Comparison of ENCODE assay signal across 9 mouse cellular contexts in the genomic region with DNA sequence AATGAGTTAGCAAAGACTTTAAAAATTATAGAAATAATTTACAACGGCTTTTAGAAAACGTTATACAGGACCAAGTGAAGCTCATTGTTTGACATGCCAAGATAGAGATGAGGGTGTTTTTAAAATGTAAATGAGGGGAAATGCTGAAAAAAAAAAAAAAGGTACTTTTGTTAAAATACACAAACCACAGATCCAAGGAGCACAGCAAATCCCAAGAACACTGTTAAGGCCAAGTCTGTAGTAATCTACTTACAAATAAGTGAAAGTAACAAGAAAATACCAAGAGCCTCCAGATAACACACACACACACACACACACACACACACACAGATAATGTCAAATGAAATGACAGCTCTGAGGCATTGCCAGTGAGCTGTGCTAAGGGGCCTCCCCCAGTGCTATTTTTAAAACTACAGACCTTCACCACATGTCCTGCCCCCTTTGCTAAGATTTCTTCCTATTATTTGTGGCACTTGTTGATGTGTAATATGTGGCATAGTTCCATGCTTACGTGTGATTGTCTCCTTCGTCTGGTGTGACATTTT. TPM values are rescaled to one million over a fixed set of nuclear protein-coding genes. Genes with fewer than 3 reads are reported as not detected.
A peak's percentile ranks its signal among the peaks of the same experiment; 100 is the strongest.
DNase-seq lines count a peak whose midpoint lies in the region; ATAC-seq lines count a peak whose summit lies in the region.
"Had no signal": no experiment of that assay in that cellular context is flagged by ENCODE, and none has a peak within 500 bp of the region (broad histone marks: within the 10 kb centered on the region; RNA-seq: fewer than 3 reads in every experiment).

No protein-coding gene starts in this region.

- H3K9me3 ChIP-seq in hindbrain, embryonic 12.5 days (replicated peaks), result no peaks in the 10 kb centered on the region
- H3K9me3 ChIP-seq in hindbrain, embryonic 11.5 days (ENCODE audit: control insufficient read depth, low read length), result no peaks in the 10 kb centered on the region
- no peaks in the 10 kb centered on the region for H3K9me3 ChIP-seq in midbrain, embryonic 14.5 days (ENCODE audit: control insufficient read depth, low read length)
- no peaks in the 10 kb centered on the region for H3K9me3 ChIP-seq in midbrain, embryonic 11.5 days (ENCODE audit: control insufficient read depth, low read length)
- no peaks in the 10 kb centered on the region for H3K9me3 ChIP-seq in heart, embryonic 15.5 days (replicated peaks)

- no peak overlapping the region for H3K4me2 ChIP-seq in hindbrain, embryonic 12.5 days (replicated peaks)
- H3K4me2 ChIP-seq in hindbrain, embryonic 11.5 days (replicated peaks; ENCODE audit: low read depth, low read length), result no peak overlapping the region
- H3K4me2 ChIP-seq in midbrain, embryonic 14.5 days (ENCODE audit: low read length), result no peak overlapping the region
- no peak overlapping the region for H3K4me2 ChIP-seq in midbrain, embryonic 11.5 days
- peak overlapping the region; percentile 3; the same call in 1 of the 2 replicates for H3K4me2 ChIP-seq in heart, embryonic 15.5 days

- no peak overlapping the region for H3K9ac ChIP-seq in hindbrain, embryonic 12.5 days
- no peak overlapping the region for H3K9ac ChIP-seq in hindbrain, embryonic 11.5 days (ENCODE audit: low read depth, low read length)
- H3K9ac ChIP-seq in midbrain, embryonic 14.5 days (replicated peaks; ENCODE audit: low read length), result no peak overlapping the region
- no peak overlapping the region for H3K9ac ChIP-seq in midbrain, embryonic 11.5 days (ENCODE audit: low read length)
- no peak overlapping the region for H3K9ac ChIP-seq in heart, embryonic 15.5 days

- H3K4me3 ChIP-seq in hindbrain, embryonic 12.5 days, result no peak overlapping the region
- H3K4me3 ChIP-seq in hindbrain, embryonic 11.5 days (ENCODE audit: low read depth, low read length), result no peak overlapping the region
- H3K4me3 ChIP-seq in midbrain, embryonic 14.5 days (replicated peaks; ENCODE audit: low read depth, low read length), result no peak overlapping the region
- H3K4me3 ChIP-seq in midbrain, embryonic 11.5 days (ENCODE audit: low read depth, low read length), result no peak overlapping the region
- H3K4me3 ChIP-seq in heart, embryonic 15.5 days, result no peak overlapping the region

- peaks cover 13% of the 10 kb centered on the region; the same call in 1 of the 2 replicates for H3K4me1 ChIP-seq in hindbrain, embryonic 12.5 days
- H3K4me1 ChIP-seq in hindbrain, embryonic 11.5 days (replicated peaks; ENCODE audit: control insufficient read depth, insufficient read depth, low read length), result no peaks in the 10 kb centered on the region
- peaks cover 10% of the 10 kb centered on the region for H3K4me1 ChIP-seq in midbrain, embryonic 14.5 days (ENCODE audit: control insufficient read depth, insufficient read depth, low read length)
- no peaks in the 10 kb centered on the region for H3K4me1 ChIP-seq in midbrain, embryonic 11.5 days (ENCODE audit: control insufficient read depth, insufficient read depth, low read length)
- H3K4me1 ChIP-seq in heart, embryonic 15.5 days (replicated peaks), result peaks cover 25% of the 10 kb centered on the region

- no peak for DNase-seq in hindbrain, embryonic 11.5 days (ENCODE audit: low spot score)
- DNase-seq in midbrain, embryonic 14.5 days, result no peak
- DNase-seq in midbrain, embryonic 11.5 days (ENCODE audit: low spot score, missing footprints), result no peak
- no peak for DNase-seq in testis, postnatal 10 days (ENCODE audit: low spot score)
- no peak for DNase-seq in adrenal gland, adult (ENCODE audit: inconsistent age in 2 of 2, low spot score in 1 of 2)
- DNase-seq: lung, adult 18-20 months; right cerebral cortex, postnatal 14 days had no signal

- 75% methylated on average over 4 of the region's 4 CpGs for WGBS in hindbrain, embryonic 12.5 days
- WGBS in hindbrain, embryonic 11.5 days, result 84% methylated on average over 4 of the region's 4 CpGs
- 68% methylated on average over 4 of the region's 4 CpGs for WGBS in midbrain, embryonic 14.5 days
- 85% methylated on average over 4 of the region's 4 CpGs for WGBS in midbrain, embryonic 11.5 days
- 29% methylated on average over 4 of the region's 4 CpGs for WGBS in heart, embryonic 15.5 days

- ATAC-seq in hindbrain, embryonic 12.5 days (ENCODE audit: low FRiP score), result no peak
- no peak for ATAC-seq in hindbrain, embryonic 11.5 days (ENCODE audit: low FRiP score)
- ATAC-seq in midbrain, embryonic 14.5 days (ENCODE audit: low FRiP score, low TSS enrichment), result no peak
- ATAC-seq in midbrain, embryonic 11.5 days (ENCODE audit: low FRiP score), result no peak
- ATAC-seq in heart, embryonic 15.5 days (replicated peaks; ENCODE audit: insufficient number of reproducible peaks, insufficient read depth, low FRiP score, low read depth), result peak; percentile 42; the same call in 1 of the 2 replicates

- peaks cover 38% of the 10 kb centered on the region for H3K36me3 ChIP-seq in hindbrain, embryonic 12.5 days
- H3K36me3 ChIP-seq in hindbrain, embryonic 11.5 days (ENCODE audit: control insufficient read depth, insufficient read depth, low read length), result no peaks in the 10 kb centered on the region
- H3K36me3 ChIP-seq in midbrain, embryonic 14.5 days (ENCODE audit: control insufficient read depth, insufficient read depth, low read length), result peaks cover 38% of the 10 kb centered on the region
- no peaks in the 10 kb centered on the region for H3K36me3 ChIP-seq in midbrain, embryonic 11.5 days (ENCODE audit: control insufficient read depth, insufficient read depth, low read length)
- H3K36me3 ChIP-seq in heart, embryonic 15.5 days, result peaks cover 18% of the 10 kb centered on the region

- peak overlapping the region; percentile 66 for H3K27ac ChIP-seq in hindbrain, embryonic 12.5 days
- H3K27ac ChIP-seq in hindbrain, embryonic 11.5 days (ENCODE audit: low read depth, low read length), result no peak overlapping the region
- H3K27ac ChIP-seq in midbrain, embryonic 14.5 days (replicated peaks; ENCODE audit: low read depth, low read length), result peak overlapping the region; percentile 26; the same call in 1 of the 2 replicates
- no peak overlapping the region for H3K27ac ChIP-seq in midbrain, embryonic 11.5 days (ENCODE audit: low read depth, low read length)
- H3K27ac ChIP-seq in heart, embryonic 15.5 days, result peak overlapping the region; percentile 83

- H3K27me3 ChIP-seq in hindbrain, embryonic 12.5 days, result no peaks in the 10 kb centered on the region
- no peaks in the 10 kb centered on the region for H3K27me3 ChIP-seq in hindbrain, embryonic 11.5 days (ENCODE audit: control insufficient read depth, insufficient read depth, low read length)
- H3K27me3 ChIP-seq in midbrain, embryonic 14.5 days (ENCODE audit: control insufficient read depth, insufficient read depth, low read length), result no peaks in the 10 kb centered on the region
- H3K27me3 ChIP-seq in midbrain, embryonic 11.5 days (ENCODE audit: control insufficient read depth, insufficient read depth, low read length), result no peaks in the 10 kb centered on the region
- no peaks in the 10 kb centered on the region for H3K27me3 ChIP-seq in heart, embryonic 15.5 days

RNA-seq across cellular contexts. Expression of gene Prep, which starts 37.6 kb away (rescaled TPM):
- 29.0 and 29.5 TPM in 2 replicates for polyA plus RNA-seq in hindbrain, embryonic 12.5 days (2016; fragmentation: Nextera tagmentation; extraction: Ambion mirVana)
- polyA plus RNA-seq in hindbrain, embryonic 11.5 days (2014; fragmentation: Nextera tagmentation; extraction: Ambion mirVana), result 22.8 and 28.4 TPM in 2 replicates
- polyA plus RNA-seq in midbrain, embryonic 14.5 days (2014; fragmentation: Nextera tagmentation; extraction: Ambion mirVana), result 17.1 and 23.6 TPM in 2 replicates
- 27.3 and 29.2 TPM in 2 replicates for polyA plus RNA-seq in midbrain, embryonic 11.5 days (2014; fragmentation: Nextera tagmentation; extraction: Ambion mirVana)
- 23.9 and 26.6 TPM in 2 replicates for polyA plus RNA-seq in heart, embryonic 15.5 days (2015; fragmentation: Nextera tagmentation; extraction: Ambion mirVana)

Comparison
In these comparisons a context has a peak if more than half of its experiments do, and no peak if none do; other contexts are left out.
1. H3K27ac ChIP-seq: peak in hindbrain, embryonic 12.5 days (single experiment), midbrain, embryonic 14.5 days (single experiment) and heart, embryonic 15.5 days (single experiment); none in hindbrain, embryonic 11.5 days (single experiment) and midbrain, embryonic 11.5 days (single experiment).